Mouse (Mus musculus) midbrain, embryonic 14.5 days (tissue): ENCODE measurements around the gene Olfr417. TPM values are rescaled to one million over a fixed set of nuclear protein-coding genes. Genes with fewer than 3 reads are reported as not detected.

ENCODE experiments used
- polyA plus RNA-seq: library from polyadenylated mRNA; unstranded; fragments of >200 nt; fragmentation: Nextera tagmentation; extraction: Ambion mirVana; gene quantifications from 2 replicates; pipeline ENCODE4 v1.2.1, GENCODE M21; 2014

Gene Olfr417
- polyA plus RNA-seq, 1 experiment from 2014 or later: not detected

Other genes starting within 250 kb of the Olfr417 start
- gene Olfr231, start 244.0 kb upstream of the Olfr417 start, polyA plus RNA-seq: not detected in 2 replicates
- gene Olfr424, start 233.6 kb upstream of the Olfr417 start, polyA plus RNA-seq: not detected in 2 replicates
- not detected in 2 replicates for gene Olfr420, start 209.5 kb upstream of the Olfr417 start, polyA plus RNA-seq
- 0.04 and 0.16 TPM in 2 replicates for gene Spta1, start 192.3 kb upstream of the Olfr417 start, polyA plus RNA-seq
- gene Olfr419, start 113.1 kb upstream of the Olfr417 start, polyA plus RNA-seq: not detected in 2 replicates
- not detected in 2 replicates for gene Mptx1, start 34.6 kb upstream of the Olfr417 start, polyA plus RNA-seq
- not detected in 2 replicates for gene Olfr248, start 25.9 kb downstream of the Olfr417 start, polyA plus RNA-seq
- gene Olfr414, start 58.9 kb downstream of the Olfr417 start, polyA plus RNA-seq: not detected in 2 replicates
- gene Olfr220, start 77.0 kb downstream of the Olfr417 start, polyA plus RNA-seq: not detected in 2 replicates
- gene Fmn2, start 136.7 kb downstream of the Olfr417 start, polyA plus RNA-seq: 9.4 and 10.3 TPM in 2 replicates